Mouse (Mus musculus): Measurements from ENCODE around the gene Btg2.

GRCm38 (mm10) chr1:134120179-134120578 is 41.3 kb upstream of the Btg2 start:
- no peak for TF ChIP-seq POLR2A (IDR thresholded peaks at IDR 0.05; ENCODE audit: insufficient read length, low read depth)
- no peak for TF ChIP-seq TCF3 (IDR thresholded peaks at IDR 0.05; ENCODE audit: insufficient read length, low read depth)
- no peak for TF ChIP-seq USF1 (IDR thresholded peaks at IDR 0.05; ENCODE audit: low read depth)
- TF ChIP-seq POLR2AphosphoS2 (IDR thresholded peaks at IDR 0.05; ENCODE audit: insufficient read length, low read depth): no peak
- TF ChIP-seq CEBPB (IDR thresholded peaks at IDR 0.05; ENCODE audit: insufficient read depth, poor library complexity, severe bottlenecking): no peak
- TF ChIP-seq MAX (IDR thresholded peaks at IDR 0.05; ENCODE audit: low read depth): no peak
- TF ChIP-seq TCF12 (IDR thresholded peaks at IDR 0.05; ENCODE audit: insufficient read depth, poor library complexity, severe bottlenecking): no peak
- no peak for TF ChIP-seq MYOD1 (IDR thresholded peaks at IDR 0.05; ENCODE audit: control insufficient read depth in 1 of 3, insufficient read length in 2 of 3, low read depth in 2 of 3)
- no peak for TF ChIP-seq E2F4 (IDR thresholded peaks at IDR 0.05; ENCODE audit: insufficient read depth)
- TF ChIP-seq SRF (IDR thresholded peaks at IDR 0.05; ENCODE audit: control insufficient read depth, insufficient read length, low read depth): no peak
- no peak for TF ChIP-seq MYOG (IDR thresholded peaks at IDR 0.05; ENCODE audit: control insufficient read depth in 1 of 3, insufficient read depth in 1 of 3, insufficient read length in 2 of 3, low read depth in 2 of 3)
- no peak for TF ChIP-seq REST (IDR thresholded peaks at IDR 0.05; ENCODE audit: insufficient read depth, insufficient read length)

Measured in myocyte (in vitro differentiated cells).